Mouse (Mus musculus) limb, embryonic 11.5 days (tissue): ENCODE data around the gene Cdc42ep4. TPM values are rescaled to one million over a fixed set of nuclear protein-coding genes. Genes with fewer than 3 reads are reported as not detected.

ENCODE experiments used
- ATAC-seq: fragments of 200-750 bp; cut with Nextera tagmentation; 2 replicates; pipeline ENCODE4 v1.8.0; 2017; ENCODE audit warnings: low read depth; ENCODE audit not compliant: insufficient number of reproducible peaks, low FRiP score, low TSS enrichment
- DNase-seq: peaks from one replicate; pipeline ENCODE4 v3.0.0-alpha.2; 2015; ENCODE audit warnings: low spot score
- H3K27ac ChIP-seq: fragments of 300-500 bp; sonication (generic); replicated peaks from 2 replicates; pipeline ENCODE4 v1.5.1; 2014; ENCODE audit warnings: low read depth, mild to moderate bottlenecking, low read length
- H3K27me3 ChIP-seq: fragments of 300-500 bp; sonication (generic); 2 replicates; pipeline ENCODE4 v1.6.1; 2014; ENCODE audit warnings: mild to moderate bottlenecking, low read length, mixed read lengths; ENCODE audit not compliant: control insufficient read depth, insufficient read depth
- H3K36me3 ChIP-seq: fragments of 300-500 bp; sonication (generic); 2 replicates; pipeline ENCODE4 v1.6.1; 2014; ENCODE audit warnings: mild to moderate bottlenecking, low read length, moderate library complexity, mixed read lengths; ENCODE audit not compliant: control insufficient read depth, insufficient read depth
- H3K4me1 ChIP-seq: fragments of 300-500 bp; sonication (generic); 2 replicates; pipeline ENCODE4 v1.6.1; 2014; ENCODE audit warnings: low read length, mixed read lengths; ENCODE audit not compliant: control insufficient read depth, insufficient read depth
- H3K4me2 ChIP-seq: fragments of 300-500 bp; sonication (generic); 2 replicates; pipeline ENCODE4 v1.6.1; 2014; ENCODE audit warnings: low read depth, mild to moderate bottlenecking, moderate library complexity; ENCODE audit not compliant: severe bottlenecking
- H3K4me3 ChIP-seq: fragments of 300-500 bp; sonication (generic); 2 replicates; pipeline ENCODE4 v1.5.1; 2014; ENCODE audit warnings: low read depth, low read length
- H3K9ac ChIP-seq: fragments of 300-500 bp; sonication (generic); 2 replicates; pipeline ENCODE4 v1.6.1; 2014; ENCODE audit warnings: mild to moderate bottlenecking, low read length
- H3K9me3 ChIP-seq: fragments of 300-500 bp; sonication (generic); 2 replicates; pipeline ENCODE4 v1.6.1; 2016; ENCODE audit warnings: low read length; ENCODE audit not compliant: control insufficient read depth
- WGBS: fragments of 180-500 bp; shearing (Covaris S2); extraction: QIAGEN DNeasy Blood & Tissue Kit; methylation state at CpG from one replicate; pipeline ENCODE4 v1.1.7; 2014; 5-methylcytosine and 5-hydroxymethylcytosine counted together
- polyA plus RNA-seq: library from polyadenylated mRNA; unstranded; fragments of >200 nt; fragmentation: Nextera tagmentation; extraction: Ambion mirVana; gene quantifications from 2 replicates; pipeline ENCODE4 v1.2.1, GENCODE M21; 2014

Gene Cdc42ep4
- polyA plus RNA-seq, 1 experiment from 2014 or later: 75.4 TPM

DNA sequence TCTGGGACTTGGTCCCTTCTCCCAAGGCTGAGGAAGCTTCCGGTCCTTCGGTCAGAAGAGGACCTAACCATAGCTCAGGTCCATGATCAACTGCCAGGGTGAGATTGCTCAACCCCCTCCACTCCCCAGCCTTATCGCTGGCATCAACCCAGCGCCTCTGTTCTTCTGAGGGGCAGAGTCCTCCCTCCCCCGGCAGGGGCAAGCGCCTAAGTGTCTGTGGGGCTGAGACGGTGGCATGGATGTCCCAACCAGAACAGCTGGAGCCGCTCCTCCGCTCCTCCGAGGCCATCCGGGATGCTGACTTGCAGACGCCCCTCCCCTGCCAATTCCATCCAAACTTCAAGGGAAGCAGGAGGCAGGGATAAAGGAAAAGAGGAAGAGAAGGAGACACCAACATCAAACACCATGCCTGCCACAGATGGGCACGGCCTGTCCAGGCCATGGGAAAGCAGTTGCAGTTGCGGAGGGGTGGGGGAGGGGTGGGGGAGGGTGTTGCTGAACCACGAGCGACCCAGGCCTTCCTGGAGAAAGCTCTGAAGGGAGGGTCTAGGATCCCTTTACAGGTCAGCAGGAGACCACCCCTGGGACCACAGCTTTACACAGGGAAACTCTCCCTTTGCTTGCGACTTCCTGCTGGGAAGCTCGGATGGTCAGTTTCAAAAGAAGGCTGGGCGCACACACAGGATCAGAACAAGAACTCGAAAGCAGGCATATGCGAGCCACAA, 2.7 kb downstream of the Cdc42ep4 start:
- 7% methylated on average over 21 of the region's 21 CpGs for WGBS

DNA sequence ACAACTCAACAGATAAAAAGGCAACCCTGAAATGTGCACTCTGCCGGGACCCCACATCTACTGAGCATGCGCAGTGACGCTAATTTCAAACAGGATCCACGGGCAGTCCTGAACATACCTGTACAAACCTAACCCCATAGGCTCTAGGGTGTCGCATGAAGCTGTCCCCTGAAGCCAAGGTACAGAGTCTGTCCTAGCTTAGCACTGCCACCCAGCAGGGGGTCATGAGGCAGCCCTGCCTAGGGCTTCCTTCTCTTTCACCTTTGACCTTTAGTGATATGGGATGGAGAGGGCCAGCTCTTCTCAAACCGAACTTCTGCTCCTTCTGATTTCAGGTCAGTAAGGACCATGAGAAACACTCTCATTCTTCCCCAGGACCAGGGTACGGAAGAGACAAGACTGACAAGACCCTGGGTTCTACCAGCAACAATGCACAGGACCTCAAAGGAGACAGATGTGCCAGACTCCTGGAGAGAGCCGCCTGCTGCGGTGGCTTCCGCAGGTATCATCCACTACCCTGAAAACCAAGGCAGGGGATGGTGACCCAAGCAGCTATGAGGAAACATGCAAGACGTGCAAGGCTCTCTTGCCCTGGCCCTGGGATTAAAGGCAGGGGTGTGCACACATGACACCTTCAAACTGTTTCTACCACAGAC, 3.8 kb downstream of the Cdc42ep4 start:
- Histone ChIP-seq H3K9me3 (peaks cover 4% of the 10 kb centered on the region; the same call in 1 of the 2 replicates), H3K4me1 (peaks cover 24% of the 10 kb centered on the region), H3K4me2 (peak overlapping the region; percentile 98), H3K4me3 (no peak overlapping the region), H3K27ac (peak overlapping the region; percentile 95; the same call in 1 of the 2 replicates), H3K9ac (no peak overlapping the region), H3K27me3 (no peaks in the 10 kb centered on the region), H3K36me3 (peaks cover 12% of the 10 kb centered on the region; the same call in 1 of the 2 replicates)
- no peak for DNase-seq
- ATAC-seq: no peak
- 71% methylated on average over 11 of the region's 11 CpGs for WGBS

More for the DNA sequence above, 2.7 kb downstream of the Cdc42ep4 start:
- Histone ChIP-seq H3K4me1 (peaks cover 24% of the 10 kb centered on the region), H3K27me3 (no peaks in the 10 kb centered on the region), H3K9me3 (no peaks in the 10 kb centered on the region), H3K4me3 (peak overlapping the region; percentile 89), H3K27ac (peak overlapping the region; percentile 95), H3K9ac (peak overlapping the region; percentile 83), H3K4me2 (peak overlapping the region; percentile 98), H3K36me3 (peaks cover 5% of the 10 kb centered on the region; the same call in 1 of the 2 replicates)
- ATAC-seq (no peak), DNase-seq (peak; percentile 56)

DNA sequence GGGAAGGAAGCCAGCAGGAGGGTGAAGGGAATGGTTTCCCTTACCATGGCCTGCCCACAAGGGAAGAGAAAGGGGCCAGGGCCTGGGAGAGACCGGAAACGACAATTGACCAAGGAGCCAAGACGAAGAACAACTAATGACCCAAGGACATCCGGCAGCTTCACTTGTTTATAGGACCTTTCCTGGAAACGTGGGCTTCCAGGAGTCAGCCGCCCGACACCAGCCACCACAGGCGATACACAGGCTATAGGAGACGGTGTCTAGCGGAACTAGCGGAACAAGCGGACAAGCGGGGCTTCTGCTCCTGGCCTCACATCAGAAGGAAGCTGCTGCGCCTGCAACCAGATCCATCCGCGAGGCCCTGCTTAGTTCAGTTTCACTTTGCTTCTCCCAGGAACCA, 4.6 kb downstream of the Cdc42ep4 start:
- H3K36me3 ChIP-seq: peaks cover 12% of the 10 kb centered on the region; the same call in 1 of the 2 replicates
- peak; percentile 64 for DNase-seq
- no peak for ATAC-seq
- WGBS: 60% methylated on average over 16 of the region's 16 CpGs
- peaks cover 23% of the 10 kb centered on the region for H3K4me1 ChIP-seq
- H3K9me3 ChIP-seq: peaks cover 4% of the 10 kb centered on the region; the same call in 1 of the 2 replicates
- no peak overlapping the region for H3K9ac ChIP-seq
- peak overlapping the region; percentile 8; the same call in 1 of the 2 replicates for H3K4me2 ChIP-seq
- no peak overlapping the region for H3K27ac ChIP-seq
- no peaks in the 10 kb centered on the region for H3K27me3 ChIP-seq
- H3K4me3 ChIP-seq: no peak overlapping the region

DNA sequence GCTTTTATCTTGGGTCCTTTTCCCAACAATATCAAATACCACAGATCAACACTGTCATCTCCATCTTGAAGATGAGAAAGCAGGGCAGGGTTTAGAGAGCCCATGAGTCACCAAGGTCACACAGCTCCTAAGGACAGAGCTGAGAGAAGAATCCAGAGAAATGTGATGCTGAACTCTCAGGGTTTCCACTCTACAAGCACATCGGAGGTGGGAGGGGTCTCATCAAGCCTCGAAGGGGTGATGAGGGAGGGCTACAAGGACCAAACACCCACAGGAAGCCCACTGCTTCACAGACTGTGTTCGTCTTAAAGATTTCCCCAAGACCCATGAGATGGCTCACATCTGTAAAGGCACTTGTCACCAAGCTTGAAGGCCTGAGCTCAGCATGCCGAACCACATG, 5.7 kb downstream of the Cdc42ep4 start:
- no peak overlapping the region for H3K9ac ChIP-seq
- H3K4me1 ChIP-seq: peaks cover 21% of the 10 kb centered on the region
- no peak overlapping the region for H3K27ac ChIP-seq
- H3K9me3 ChIP-seq: peaks cover 4% of the 10 kb centered on the region; the same call in 1 of the 2 replicates
- DNase-seq (no peak), ATAC-seq (no peak)
- no peak overlapping the region for H3K4me3 ChIP-seq
- H3K27me3 ChIP-seq: no peaks in the 10 kb centered on the region
- H3K36me3 ChIP-seq: peaks cover 12% of the 10 kb centered on the region; the same call in 1 of the 2 replicates
- WGBS: 81% methylated on average over 4 of the region's 4 CpGs
- H3K4me2 ChIP-seq: no peak overlapping the region

DNA sequence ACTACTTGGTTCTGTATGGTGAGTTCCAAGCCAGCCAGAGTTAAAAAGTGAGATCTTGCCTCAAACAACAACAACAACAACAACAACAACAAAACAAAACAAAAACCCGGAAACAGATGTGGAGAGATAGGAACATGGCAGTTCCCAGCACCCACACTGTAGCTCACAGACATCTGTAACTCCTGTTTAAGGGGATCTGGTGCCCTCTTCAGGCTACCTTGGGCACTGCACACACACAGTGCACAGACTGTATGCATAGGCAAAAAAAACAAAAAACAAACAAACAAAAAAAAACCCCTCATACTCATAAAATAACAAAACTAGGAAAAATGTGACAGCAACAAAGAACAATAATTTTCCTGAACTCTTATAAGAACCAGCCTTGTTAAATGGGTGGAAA, 8.7 kb downstream of the Cdc42ep4 start:
- H3K9me3 ChIP-seq: peaks cover 4% of the 10 kb centered on the region; the same call in 1 of the 2 replicates
- ATAC-seq (no peak), DNase-seq (no peak)
- no peak overlapping the region for H3K27ac ChIP-seq
- no peak overlapping the region for H3K9ac ChIP-seq
- H3K4me1 ChIP-seq: peaks cover 22% of the 10 kb centered on the region
- peaks cover 12% of the 10 kb centered on the region; the same call in 1 of the 2 replicates for H3K36me3 ChIP-seq
- H3K4me3 ChIP-seq: no peak overlapping the region
- WGBS: 100% methylated on average over 1 of the region's 1 CpGs
- H3K27me3 ChIP-seq: no peaks in the 10 kb centered on the region
- H3K4me2 ChIP-seq: no peak overlapping the region

DNA sequence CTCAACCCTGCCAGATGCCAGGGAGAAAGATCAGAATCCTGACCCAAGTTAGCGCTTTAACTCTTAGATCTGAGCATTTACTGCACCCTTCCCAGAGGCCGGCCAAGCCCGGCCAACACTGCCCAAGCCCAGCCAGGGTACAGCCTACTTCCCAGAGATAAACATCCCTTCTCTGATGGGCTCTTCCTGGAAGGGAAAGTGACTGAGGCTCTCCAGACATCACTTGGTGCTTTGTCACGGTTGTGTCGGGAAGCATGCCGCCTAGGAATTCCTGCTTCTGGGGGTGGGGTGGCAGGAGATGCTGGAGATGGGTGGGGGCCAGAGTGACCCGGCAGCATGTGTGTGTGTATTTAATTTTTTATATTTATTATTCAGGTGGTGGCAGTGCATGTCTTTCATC, 11.6 kb downstream of the Cdc42ep4 start:
- Histone ChIP-seq H3K4me2 (no peak overlapping the region), H3K9me3 (peaks cover 4% of the 10 kb centered on the region; the same call in 1 of the 2 replicates), H3K27me3 (no peaks in the 10 kb centered on the region), H3K4me3 (no peak overlapping the region), H3K4me1 (peaks cover 16% of the 10 kb centered on the region), H3K9ac (no peak overlapping the region), H3K27ac (no peak overlapping the region), H3K36me3 (peaks cover 12% of the 10 kb centered on the region; the same call in 1 of the 2 replicates)
- no peak for DNase-seq
- no peak for ATAC-seq
- WGBS: 70% methylated on average over 7 of the region's 7 CpGs

DNA sequence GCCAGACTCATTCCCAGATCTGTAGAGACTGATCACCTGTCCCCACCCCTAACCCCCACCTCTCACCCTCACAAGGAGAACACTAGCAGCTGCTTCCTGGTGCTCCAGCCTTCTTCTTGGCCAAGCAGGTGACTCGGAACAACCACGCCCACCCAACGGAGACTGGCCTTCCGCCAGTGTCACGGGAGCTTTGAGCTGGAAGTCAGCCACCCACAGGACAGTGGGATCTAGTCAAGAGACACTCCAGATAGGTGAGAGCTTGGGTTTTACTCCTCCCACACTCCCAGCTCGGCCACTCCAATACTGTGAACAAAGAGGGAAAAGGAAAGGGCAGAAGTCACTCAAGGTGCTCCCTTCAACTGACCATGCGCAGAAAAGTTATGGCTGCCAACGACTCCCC, 12.5 kb downstream of the Cdc42ep4 start:
- Histone ChIP-seq H3K27me3 (no peaks in the 10 kb centered on the region), H3K27ac (no peak overlapping the region), H3K4me1 (peaks cover 19% of the 10 kb centered on the region), H3K9me3 (peaks cover 4% of the 10 kb centered on the region; the same call in 1 of the 2 replicates), H3K9ac (no peak overlapping the region), H3K4me2 (no peak overlapping the region), H3K36me3 (peaks cover 9% of the 10 kb centered on the region; the same call in 1 of the 2 replicates), H3K4me3 (no peak overlapping the region)
- ATAC-seq (no peak), DNase-seq (no peak)
- WGBS: 86% methylated on average over 8 of the region's 8 CpGs

DNA sequence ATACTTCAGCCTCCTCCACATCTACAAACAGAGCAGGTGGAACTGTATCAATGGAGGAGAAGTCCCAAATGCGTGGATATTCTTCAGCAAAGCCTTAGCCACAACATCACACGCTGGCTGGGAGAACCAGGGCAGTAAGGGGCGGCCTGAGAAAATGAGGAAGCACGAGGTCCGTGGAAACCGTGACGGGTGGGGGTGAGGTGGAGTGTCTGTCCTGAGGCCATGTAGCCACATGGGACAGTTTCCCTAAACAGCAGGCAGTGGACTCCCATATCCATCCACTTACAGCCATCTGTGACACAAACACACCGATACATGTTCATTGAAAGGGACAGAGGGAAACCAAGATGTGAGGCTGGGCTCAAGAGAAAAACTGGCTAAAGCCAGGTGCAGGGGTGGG, 13.8 kb downstream of the Cdc42ep4 start:
- no peaks in the 10 kb centered on the region for H3K9me3 ChIP-seq
- WGBS: 92% methylated on average over 8 of the region's 8 CpGs
- H3K4me2 ChIP-seq: no peak overlapping the region
- no peaks in the 10 kb centered on the region for H3K27me3 ChIP-seq
- peaks cover 19% of the 10 kb centered on the region for H3K4me1 ChIP-seq
- no peak overlapping the region for H3K27ac ChIP-seq
- DNase-seq: no peak
- H3K36me3 ChIP-seq: peaks cover under 1% of the 10 kb centered on the region; the same call in 1 of the 2 replicates
- H3K4me3 ChIP-seq: no peak overlapping the region
- H3K9ac ChIP-seq: no peak overlapping the region
- ATAC-seq: no peak
